Mouse (Mus musculus) cerebellum, postnatal 25 days (tissue): ENCODE data around the gene Nynrin.

ENCODE experiments used
- DNase-seq, 2 experiments: peaks; one replicate each; pipeline ENCODE4 v3.0.0; 2021; ENCODE audit warnings: mixed read lengths in 2 of 2

Gene Nynrin

GRCm38 (mm10) chr14:55840853-55841366 is 12.9 kb upstream of the Nynrin start:
- DNase-seq = no peak

- DNase-seq = no peak
Observed at GRCm38 (mm10) chr14:55842794-55843193, 11.0 kb upstream of the Nynrin start.

DNA sequence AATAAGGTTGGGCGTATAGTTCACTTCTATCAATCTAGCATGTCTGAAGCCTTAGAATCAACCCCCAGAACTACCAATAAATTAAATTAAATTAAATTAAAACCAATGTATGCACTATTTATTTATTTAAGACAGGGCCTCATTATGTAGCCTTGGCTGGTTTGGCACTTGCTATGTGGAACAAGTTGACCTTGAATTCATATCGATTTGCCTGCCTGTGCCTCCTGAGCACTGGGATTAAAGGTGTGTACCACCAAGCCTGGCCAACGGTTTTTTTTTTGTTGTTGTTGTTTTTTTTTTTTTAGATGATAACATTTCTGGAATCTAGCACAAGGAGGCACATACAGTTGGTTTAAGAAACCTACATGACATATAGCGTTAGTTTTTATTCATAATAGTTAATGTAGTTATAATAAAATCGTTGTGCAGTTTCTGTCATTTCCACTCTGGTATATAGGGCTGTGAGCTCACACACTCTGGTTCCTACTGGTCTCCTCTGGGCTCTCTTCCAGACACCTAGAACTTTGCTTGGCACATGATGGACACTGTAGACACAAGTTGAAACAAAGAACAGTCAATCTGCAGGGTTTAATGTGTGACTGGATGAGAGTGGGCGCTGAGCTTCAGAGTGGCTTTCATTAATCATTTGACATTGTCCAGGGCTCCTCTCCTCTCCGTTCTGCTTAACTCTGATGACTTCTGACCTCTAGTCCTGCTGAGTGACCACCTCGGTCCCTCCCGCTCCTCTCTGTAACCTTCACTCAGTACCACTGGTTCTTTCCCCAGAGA is 8.1 kb upstream of the Nynrin start:
- no peak for DNase-seq

GRCm38 (mm10) chr14:55850885-55851284 is 2.9 kb upstream of the Nynrin start:
- DNase-seq = no peak

DNA sequence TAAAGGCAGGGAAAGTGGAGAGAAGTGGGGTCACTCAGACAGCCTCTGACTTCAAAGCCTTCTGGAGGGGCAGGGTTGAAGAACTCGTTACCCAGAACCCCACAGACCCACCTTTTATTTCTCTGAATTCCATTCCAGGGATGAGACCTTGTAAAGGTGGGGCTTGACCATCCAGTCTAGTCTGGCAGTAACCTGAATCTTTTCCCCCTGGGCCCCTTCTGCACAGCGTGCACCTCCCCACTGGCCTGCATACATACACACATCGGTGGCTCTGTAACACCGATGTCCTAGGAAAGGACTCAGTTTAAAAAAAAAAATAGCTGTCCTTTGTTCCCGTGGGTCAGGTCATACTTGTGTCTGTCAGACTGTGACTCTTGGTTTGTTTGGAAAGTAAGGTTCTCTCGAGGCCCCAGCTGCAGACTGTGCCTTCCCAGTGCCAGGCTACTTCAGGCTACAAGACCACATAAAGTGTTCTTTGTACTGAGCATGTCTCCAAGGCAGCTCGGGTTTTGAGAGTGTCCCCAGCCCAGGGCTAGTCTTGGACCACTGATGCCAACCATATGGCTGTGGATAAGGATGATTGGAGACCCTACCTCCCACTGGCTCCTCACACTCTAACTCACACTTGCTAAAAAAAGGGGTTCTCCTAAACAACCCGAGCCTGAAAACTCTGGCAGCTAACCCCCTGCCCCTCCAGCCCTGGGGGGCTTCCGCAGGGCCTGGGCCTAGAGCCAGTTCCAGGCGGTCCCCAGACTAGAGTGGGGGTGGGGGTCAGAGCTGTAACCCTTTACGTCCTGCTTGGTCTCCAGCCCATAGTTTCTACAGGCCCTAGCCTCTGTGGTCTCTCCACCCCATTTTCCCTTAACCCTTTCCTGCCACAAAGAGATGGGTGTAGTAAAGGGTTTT is 911 bp upstream of the Nynrin start:
- DNase-seq = peak in 1 of 2 experiments; percentile 18

DNA sequence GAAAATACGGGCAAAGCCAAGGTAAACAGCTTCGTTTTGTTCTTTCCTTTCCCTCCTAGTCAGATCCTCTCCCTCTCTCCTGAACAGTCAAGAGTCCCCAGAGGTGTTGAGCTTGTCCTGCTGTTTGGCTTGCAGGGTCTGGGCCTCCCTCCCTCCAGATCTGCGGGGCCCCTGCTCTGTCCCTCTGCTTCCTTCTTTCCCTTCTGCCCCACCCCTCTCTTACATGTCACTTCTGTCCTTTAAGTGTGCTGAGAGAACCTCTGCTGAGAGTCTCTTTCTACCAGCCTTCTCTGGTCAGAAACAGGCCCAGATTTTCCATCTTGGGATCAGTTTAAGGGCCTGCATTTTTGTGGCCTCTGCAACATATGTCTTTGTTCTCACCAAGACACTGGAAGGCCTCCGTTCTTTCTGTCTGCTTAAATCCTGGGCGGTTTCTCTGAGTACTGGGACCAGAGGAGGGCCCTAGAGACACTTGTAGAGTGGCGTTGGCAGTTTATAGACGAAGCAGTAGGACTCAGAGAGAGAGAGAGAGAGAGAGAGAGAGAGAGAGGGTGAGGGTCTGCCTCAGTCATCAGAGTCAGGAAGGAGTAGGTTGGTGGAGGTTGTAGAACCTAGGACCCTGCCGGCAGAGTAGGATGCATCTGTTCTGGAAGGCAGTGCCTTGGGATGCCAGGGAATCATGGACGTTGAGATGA is 743 bp downstream of the Nynrin start:
- no peak for DNase-seq

DNA sequence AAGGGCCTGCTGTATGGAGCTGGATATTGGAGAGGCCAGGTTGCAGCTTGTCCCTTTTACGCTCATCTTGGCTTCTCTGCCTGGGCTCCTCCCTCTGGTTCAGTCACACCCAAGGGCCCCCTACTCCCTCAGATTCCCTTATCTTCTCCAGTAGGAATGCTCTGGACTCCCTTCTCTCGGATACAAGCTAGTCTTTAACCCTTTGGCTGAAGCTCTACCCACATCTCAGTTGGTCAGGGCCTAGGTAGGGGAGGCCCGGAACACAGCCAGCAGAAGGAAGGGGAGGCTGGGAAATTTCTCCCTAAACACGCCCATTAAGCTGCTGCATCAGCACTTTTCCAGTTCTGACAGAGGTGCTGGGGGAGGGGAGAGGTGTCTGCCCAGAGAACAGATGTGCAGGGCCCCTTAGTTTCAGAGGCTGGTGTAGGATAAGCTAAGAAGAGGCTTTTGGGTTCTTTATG is 1.3 kb downstream of the Nynrin start:
- no peak for DNase-seq

DNA sequence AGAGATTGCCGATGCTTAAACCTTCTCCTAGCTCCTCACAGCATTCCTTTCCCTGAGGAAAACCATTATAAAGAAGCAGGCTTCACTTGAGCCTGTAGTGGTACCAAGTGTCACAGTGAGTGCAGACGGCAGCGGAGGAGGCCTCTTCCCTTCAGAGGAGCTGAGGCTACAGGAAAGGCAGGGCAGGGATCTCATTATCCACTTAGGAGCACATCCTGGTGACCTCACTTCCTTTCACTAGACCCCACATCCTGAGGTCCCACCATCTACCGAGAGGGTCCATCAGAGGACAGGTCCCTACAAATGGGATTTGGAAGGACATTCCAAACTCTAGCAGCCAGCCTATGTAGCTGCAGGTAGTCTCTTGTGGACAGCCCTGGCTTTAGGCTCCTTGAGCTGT is 3.8 kb downstream of the Nynrin start:
- DNase-seq = no peak

- DNase-seq = no peak
Observed at GRCm38 (mm10) chr14:55862186-55862585, 8.4 kb downstream of the Nynrin start.

- no peak for DNase-seq
Observed at GRCm38 (mm10) chr14:55862970-55863369, 9.2 kb downstream of the Nynrin start.

GRCm38 (mm10) chr14:55863773-55864172 is 10.0 kb downstream of the Nynrin start:
- DNase-seq = peak; percentile 79 to 85

DNA sequence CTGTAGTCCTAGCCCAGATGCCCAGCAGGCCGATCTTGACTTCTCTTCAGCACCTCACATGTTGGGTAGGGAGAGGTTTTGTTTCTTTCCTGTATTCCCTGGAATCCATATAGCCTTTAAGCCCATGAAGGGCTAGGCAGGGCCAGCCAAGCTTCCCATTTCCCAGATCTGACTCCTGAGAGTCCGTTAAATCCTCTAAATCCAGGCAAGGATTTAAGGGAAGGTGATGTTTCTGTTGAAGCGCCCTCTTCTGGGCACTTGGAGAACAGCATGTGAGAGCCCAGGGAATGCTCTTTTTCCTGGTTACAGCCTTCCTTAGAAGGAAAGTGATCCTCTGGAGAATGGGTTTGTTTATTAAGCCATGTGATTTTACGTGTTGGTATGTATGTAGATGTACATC is 13.2 kb downstream of the Nynrin start:
- peak; percentile 78 to 84 for DNase-seq

DNA sequence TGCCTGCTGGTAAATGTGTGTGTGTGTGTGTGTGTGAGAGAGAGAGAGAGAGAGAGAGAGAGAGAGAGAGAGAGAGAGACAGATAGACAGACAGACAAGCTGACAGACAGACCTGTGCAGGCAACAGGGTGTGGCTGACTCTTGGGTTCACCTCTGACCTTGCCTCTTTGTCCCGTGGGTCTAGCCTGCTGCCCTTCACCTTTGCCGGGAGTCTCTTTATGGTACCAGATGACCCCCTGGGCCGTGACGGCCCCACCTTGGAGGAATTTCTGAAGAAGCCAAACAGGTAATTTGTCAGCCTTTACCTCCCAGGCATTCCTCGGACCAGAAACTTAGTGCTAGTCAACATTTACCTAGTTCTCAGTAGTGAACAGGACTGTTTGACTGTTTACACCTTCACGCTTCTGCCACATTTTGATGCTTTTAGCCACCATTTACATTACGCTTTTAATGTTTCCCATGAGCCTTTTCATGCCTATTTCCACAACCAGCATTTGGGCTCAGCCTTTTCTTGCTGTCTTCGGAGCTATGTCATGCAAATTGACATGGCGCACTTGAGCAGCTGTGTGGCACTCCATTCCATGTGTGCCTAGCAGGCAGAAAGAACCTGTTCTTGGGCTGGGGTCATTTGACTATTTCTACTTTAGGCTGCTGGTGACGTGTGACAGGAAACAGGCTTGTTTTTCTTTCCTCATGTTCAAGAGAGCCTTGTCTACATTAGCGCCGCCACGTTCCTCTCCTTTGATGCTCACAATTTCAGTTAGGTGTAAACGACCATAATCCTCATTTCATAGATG is 14.6 kb downstream of the Nynrin start:
- DNase-seq = no peak

DNA sequence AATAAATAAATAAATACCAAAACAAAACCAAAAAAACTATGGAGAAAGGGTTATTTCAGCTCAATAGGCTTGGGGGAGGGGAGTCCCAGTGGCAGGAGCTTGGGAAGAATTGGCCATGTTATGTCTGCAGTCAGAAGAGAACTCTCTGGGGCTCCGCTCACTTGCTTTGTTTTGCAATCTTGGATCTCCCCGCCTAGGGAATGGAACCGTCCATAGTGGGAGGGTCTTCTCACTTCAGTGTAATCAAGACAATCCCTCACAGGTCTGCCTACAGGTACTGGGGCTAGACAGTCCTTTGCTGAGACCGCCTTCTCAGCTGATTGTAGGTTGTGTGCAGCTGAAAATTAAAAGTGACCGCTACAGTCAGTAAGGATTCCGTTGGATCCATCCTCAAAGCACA is 15.7 kb downstream of the Nynrin start:
- DNase-seq = no peak

DNA sequence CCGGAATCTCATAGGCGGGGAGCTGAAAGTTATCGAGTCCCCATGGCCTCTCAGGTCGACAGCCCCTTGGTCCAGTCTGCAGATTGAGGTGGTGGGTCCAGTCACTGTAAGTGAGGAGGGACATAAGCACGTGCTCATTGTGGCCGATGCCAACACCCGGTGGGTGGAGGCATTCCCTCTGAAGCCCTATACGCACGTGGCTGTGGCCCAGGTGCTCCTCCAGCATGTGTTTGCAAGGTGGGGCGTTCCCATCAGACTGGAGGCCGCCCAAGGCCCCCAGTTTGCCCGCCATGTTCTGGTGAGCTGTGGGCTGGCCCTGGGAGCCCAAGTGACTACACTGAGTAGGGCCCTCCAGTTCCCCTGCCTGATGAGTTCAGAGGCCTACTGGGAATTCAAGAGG is 18.2 kb downstream of the Nynrin start:
- DNase-seq = peak in 1 of 2 experiments; percentile 12

DNA sequence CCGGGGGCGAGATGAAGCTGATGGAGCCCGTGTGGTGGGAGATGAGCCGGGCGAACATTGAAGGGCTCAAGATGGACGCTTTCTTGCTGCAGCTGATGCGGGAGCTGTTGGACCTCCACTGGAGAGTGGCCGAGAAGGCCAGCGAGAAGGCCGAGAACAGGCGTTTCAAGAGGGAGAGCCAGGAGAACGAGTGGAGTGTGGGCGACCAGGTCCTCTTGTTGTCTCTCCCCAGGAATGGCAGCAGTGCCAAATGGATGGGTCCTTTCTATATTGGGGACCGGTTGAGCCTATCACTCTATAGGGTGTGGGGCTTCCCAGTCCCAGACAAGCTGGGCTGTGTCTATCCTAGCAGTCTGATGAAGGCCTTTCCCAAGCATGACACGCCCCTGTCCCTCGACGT is 18.7 kb downstream of the Nynrin start:
- no peak for DNase-seq

GRCm38 (mm10) chr14:55873242-55873713 is 19.5 kb downstream of the Nynrin start:
- no peak for DNase-seq

DNA sequence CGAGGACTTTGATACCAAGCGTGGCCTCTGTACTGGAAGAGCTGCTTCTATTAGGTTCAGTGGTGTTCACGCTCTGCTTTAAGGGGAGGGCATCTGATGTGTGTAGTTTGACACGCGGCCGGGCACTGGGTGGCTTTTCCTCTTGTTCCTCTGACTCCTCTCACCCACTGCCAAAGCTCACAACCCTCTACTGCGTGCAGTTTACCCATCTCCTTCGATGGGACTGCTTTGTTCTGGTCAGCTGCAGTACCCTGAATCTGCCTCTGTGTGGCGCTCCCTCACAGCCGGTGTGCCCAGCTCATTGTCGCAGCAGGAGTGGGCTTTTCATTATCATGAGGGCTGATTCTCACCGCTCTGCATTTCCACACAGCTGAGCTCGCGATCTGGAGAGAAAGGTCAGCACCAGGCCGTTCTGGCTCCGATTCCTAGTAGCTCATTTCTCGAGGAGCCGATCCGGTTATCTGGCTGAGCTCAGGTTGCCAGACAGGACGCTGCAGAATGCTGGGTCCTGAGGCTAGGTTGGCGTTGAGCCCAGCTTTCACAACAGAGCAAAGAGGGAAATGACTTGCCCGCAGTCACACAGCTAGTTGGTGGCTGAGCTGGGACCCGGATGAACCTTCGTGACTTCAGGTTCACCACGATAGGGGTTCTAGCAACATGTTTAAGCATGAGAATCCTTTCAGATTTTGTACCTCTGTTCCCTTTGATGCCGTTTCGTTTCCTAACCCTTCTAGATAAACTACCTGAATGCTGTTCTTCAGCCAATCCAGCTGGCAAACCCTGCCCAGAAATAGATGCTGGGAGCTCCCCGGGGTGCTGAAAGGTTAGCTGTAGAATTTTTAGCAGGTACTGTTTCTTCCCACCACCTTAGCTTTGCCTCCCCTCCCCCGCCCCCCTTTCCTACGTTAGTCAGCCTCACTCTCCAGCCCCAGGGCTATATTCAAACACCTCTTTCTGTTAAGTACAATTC is 20.2 kb downstream of the Nynrin start:
- DNase-seq = peak; percentile 95 to 96

- peak; percentile 67 to 75 for DNase-seq
Observed at GRCm38 (mm10) chr14:55877469-55878315, 23.9 kb downstream of the Nynrin start.
